Mouse (Mus musculus) liver, postnatal 0 days (tissue): ENCODE results near the gene Olfr224.

Experiments used
- CTCF ChIP-seq: sonication (generic); IDR thresholded peaks from 2 replicates; pipeline ENCODE4 v1.5.1; 2016; ENCODE audit warnings: antibody characterized with exemption, low read depth
- EP300 ChIP-seq: IDR thresholded peaks from 2 replicates; pipeline ENCODE4 v1.6.1; 2016; ENCODE audit warnings: antibody characterized with exemption, low read depth, mild to moderate bottlenecking

GRCm38 (mm10) chr11:58577430-58577829, 7.1 kb upstream of the Olfr224 start, which contains the start of gene Olfr325:
- no peak for TF ChIP-seq CTCF
- TF ChIP-seq EP300 = no peak
